Mouse (Mus musculus) cerebellum, adult 11-12 months (tissue): Measurements from ENCODE around the gene Ncs1.

Source experiments
- DNase-seq: peaks from one replicate; pipeline ENCODE4 v3.0.0; 2022

Gene Ncs1

DNA sequence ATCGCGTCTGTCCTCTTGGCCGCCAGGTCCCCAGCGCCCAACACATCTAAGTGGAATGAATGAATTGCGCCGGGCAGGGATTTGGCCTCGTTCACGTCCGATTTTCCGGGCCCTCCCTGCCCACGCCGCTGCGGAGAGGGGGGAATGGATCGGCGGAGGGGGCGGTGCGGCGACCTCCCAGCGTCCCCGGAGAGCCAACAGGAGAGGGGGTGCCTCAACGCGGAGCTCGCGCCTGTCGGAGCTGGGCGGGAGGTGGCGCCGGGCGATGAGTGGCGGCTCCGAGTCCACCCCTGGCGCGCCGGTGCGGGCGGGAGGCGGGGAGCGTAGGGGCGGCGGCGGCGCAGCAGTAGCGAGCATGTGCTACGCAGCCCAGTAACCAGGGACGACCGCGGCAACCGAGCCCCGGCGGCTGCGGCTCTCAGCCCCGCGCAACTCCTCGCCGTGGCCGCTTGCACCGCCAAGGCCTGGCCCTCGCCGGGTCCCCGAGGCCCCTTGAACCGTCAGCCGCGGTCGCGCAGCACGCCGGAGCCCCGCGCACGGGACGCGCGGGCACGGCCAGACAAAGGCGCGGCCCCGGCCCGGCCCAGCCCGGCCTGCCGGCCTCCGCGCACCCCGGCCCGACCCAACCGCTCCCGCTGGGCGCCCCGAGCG lies at the start of gene Ncs1:
Ncs1 (plus strand) TSS at position 333 of the 651 bp plus-strand sequence.
- DNase-seq = peak; percentile 84

DNA sequence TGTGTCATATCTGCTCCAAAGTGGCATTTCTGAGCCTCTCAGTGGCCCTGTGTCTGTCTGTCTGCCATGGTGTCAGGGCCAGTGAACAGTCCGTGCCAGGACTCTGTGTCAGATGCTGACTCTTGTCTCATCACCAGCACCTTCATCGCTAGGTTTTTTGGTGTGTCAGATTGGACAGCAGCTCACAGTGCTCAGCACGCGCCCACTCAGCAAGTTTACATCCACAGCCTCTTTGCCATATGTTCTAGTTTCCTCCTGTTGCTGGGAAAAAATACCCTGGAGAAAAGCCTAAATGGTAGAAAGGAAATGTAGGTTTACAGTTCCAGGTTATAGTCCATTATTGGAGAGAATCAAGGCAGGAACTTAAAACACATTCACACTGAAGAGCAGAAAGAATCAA lies 47.0 kb upstream of the Ncs1 start:
- DNase-seq = no peak

DNA sequence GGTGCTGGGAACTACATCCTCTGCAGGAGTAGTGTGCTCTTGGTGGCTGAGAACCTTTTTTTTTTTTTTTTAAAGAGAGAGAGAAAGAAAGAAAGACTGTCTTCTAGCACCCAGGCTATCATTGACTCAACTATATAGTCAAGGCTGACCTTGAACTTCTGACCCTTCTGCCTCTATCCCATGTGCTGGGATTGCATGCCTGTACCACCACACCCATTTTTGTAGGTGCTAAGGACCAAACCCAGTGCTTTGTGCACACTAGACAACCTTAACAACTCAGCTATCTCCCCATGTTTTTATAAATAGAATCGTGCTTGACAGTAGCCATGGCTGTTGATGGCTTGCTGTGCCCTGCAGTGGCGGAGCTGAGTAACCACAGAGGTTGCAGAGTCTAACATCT lies 45.6 kb upstream of the Ncs1 start:
- DNase-seq = no peak

DNA sequence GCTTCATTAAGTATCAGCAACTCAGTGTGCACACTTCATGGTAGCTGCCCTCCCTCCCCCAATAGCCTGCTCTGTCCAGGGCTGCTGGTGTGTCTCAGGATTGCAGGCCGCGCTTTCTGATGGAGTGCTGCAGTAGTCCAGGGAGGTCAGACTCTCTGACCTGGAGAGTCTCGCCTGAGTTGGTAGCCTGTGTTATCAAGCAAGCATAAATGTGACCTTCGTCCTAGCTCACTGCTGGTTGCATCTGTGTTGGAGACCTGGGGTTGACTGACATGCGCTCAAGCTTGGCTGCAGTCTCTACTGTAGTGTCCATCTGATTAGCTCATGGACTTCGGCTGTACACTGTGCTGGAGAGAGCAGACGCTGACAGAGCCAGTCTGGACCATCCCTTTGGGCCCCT lies 43.8 kb upstream of the Ncs1 start:
- no peak for DNase-seq

DNA sequence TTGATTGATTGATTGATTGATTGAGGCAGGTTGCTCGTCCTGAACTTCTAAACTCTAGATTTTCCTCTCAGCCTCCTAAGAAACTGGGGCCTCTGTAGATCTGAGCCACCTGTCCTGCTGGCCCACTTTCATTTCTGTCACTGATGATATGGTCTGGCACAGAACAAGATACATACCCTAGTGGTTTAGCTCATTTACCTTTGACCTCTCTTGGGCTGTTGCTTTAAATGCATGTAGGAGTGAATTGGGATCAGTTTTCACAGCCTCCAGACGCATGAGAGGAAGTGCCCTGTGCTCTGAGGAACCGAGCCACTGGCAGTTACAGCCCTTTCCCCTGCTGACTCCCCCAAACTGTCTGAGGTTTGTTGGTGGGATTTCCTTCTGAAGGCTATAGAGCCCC lies 43.3 kb upstream of the Ncs1 start:
- DNase-seq = no peak

DNA sequence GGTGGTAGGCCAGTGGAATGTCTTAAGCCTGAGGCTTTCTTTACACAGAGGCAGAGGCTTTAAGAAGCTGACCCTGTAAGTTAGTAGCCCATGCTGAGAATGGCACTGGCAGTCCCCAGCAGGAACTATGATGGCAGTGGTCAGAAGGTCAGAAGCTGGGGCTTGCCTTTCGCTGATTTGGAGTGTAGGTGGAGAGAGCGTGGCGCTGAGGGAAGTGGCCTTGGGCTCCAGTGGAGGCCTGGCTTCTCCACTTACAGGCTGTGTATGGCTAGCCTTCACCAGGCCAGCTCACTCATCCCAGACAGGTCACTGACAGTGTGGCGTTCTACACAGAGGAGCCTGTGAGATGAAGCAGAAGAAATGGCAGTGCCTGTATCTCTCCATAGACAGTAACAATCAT lies 42.7 kb upstream of the Ncs1 start:
- DNase-seq = no peak

DNA sequence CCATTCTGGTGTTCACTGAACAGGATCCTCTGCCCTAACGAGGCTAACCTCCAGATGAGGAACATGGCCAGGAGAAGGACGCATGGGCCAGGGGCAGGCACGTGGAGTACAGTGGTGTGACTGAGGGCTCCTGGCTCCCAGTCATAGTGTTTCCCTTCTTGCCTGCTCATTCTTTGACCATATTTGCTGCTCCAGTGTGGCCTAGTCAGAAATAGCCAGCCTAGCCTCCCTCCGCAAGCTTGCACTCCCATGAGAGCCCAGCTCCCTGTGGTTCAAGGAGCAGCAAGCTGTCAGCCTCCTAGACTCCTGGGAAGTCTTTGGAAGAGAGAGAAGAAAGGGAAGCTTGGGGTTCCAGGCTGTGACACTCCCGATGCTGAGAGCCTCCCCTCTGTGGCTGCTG lies 40.9 kb upstream of the Ncs1 start:
- no peak for DNase-seq

DNA sequence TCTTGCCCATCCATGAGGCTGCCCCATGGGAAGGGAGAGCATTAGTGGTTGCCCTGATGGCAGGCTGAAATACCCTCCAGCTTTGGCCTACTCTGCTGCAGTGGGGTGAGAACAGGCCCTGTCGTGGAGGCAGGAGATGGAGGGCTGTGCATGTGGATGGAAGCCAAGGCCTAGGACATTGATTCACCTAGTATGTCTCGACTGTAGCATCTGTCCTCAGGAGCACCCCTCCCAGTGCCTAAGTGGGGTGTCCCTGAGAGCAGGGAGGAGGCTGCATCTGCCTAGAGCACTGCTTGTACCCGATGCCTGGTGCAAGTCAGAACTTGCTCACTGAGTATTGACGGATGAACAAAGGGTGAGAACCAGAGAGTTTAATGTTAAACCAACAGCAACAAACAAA lies 39.4 kb upstream of the Ncs1 start:
- no peak for DNase-seq

DNA sequence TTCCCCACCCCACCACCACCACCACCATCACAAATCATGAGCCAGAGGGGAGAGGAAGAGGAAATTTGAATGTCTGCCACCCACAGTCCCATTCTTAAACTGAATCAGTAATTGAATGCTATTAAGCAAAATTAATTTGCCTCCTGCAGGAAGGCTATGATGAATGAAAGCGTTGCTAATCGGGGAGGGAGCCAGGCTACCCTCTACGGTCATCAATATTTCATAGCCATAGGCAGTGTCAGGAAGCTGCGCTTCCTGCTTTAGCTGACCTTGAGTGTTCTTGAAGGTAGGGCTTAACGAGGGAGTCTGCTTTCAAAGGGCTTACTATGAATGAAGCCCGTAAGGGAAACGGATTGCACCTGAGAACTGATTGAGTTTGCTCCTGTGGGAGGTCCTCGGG lies 38.7 kb upstream of the Ncs1 start:
- no peak for DNase-seq

DNA sequence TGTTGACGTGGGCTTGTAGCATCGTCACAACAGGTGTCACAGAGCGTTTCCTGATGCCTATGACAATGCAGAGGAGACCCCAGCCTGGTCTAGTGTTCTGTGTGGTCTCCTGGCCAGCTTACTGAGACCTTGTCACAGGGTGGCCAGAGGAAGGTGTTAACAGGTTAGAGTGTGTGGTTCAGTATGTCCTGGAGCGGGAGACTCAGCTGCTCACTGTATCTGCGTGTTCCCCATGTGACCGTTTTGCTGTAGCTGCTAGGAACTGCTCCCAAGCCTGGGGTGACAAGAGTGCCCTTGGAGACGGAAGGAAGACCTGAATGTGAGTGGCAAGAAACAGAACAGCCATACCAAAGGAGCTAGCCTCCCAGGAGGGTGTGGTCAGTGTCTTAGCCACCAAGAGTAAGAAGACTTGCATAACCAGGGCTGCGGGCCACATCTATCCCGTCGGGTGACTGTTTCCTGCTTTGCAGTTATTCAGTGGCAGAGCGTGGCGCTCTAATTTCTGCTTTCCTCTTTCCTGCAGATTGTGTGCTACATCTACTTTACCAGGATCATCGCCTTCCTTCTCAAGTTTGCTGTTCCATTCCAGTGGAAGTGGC lies 37.0 kb upstream of the Ncs1 start:
- DNase-seq = no peak

DNA sequence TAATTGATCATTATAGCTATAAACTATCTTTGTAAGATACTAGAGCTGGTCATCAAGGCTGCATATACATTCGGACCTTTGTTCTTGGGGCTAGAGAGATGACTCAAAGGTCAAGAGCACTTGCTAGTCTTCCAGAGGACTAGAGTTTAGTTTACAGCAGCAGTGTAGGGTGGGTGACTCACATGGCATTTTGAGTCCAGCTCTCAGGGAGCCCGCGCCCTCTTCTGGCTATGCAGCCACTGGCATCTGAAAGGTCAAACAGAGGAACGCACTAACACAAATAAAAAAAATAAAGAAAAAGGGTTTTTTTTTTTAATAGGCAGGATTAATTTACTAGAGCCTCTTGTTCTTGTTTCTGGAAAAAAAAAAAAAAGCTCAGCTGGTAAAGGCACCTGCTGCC lies 36.1 kb upstream of the Ncs1 start:
- DNase-seq = no peak

DNA sequence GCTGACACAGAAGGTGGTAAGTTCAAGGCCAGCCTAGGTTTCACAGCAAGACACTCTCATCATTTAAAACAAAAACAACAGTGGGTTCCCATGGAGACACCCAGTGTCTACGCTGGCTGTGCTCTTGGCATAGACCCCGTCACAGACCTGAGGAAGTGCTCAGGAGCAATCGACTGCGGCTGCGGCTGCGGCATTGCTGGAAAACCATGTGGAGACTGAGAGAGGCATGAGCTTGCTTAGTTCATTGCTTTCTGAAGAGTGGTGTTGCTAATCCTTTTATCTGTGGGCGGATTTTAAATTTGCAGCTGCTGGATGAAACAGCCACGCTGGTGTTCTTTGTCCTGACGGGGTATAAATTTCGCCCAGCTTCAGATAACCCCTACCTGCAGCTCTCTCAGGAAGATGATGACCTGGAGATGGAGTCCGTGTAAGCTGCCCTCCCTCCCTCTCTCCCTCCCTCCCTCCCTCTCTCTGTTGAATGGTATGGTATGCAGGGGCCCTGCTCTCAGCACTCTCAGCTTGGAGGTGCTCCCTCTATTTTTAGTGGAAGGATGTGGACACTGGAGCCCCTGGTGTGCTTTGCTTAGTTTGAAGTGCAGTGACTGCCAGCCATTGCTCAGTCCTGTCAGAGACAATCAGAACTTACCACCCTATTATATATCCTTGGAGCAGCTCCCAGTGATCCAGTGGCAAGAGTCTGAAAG lies 35.3 kb upstream of the Ncs1 start:
- no peak for DNase-seq

DNA sequence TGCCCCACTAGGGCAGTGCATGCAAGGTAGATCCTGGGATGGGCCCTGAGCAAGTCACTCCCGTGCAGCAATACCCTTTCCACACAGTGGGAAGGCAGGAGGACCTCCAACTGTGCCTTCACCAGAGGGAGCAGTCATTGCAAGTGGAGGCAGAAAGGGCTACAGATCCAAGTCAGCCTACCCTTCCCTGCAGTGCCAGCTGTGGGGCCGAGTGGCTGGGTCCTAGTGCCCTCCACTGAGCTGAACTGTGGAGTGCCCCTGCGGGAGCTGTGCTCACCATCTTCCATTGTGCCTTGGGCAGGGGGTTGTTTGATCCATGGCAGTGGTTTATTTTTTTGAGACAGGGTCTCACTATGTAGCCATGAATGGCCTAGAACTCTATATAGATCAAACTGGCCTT lies 34.4 kb upstream of the Ncs1 start:
- no peak for DNase-seq

DNA sequence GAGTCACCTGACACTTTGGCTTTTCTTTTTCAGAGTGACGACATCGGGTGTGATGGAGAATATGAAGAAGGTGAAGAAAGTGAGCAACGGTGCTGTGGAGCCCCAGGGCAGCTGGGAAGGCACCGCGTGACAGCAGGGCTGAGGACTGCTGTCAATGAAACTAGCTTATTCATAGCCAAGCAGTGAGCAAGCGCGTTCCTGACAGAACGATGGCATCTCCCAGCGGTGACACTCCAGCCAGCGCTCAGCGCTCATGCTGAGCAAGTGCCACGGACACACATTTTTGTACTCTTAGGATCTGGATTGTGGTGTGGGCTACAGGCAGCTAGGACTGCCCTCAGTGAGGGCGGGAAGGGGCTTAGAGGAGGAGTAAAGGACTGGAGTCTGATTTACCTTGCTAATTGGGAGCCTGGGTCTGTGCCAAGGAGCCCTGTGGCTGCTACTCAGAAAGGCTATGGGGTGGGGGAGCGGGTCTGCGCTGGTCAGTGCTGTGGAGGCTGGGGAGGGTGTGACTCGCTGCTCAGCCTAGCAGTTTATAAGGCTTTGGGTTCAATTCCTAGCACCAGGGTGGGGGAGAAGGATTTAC lies 31.3 kb upstream of the Ncs1 start:
- no peak for DNase-seq

DNA sequence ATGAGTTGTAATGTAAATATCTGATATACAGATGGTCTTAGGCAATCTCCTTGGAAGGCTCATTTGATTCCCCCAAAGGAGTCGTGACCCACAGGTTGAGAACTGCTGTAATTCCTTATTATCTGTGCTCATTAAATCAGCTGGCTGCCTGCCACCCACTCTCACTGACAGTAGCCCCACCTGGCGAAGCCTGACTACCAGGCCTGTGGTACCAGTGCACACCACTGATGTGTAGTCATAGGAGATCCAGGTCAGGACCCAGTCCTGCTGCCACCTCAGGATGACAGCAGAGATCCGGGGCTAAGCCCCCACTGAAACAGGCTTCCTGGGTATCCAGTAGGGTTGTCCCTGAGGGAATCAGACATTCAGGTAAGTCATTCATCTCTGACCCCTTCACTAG lies 27.0 kb upstream of the Ncs1 start:
- no peak for DNase-seq

DNA sequence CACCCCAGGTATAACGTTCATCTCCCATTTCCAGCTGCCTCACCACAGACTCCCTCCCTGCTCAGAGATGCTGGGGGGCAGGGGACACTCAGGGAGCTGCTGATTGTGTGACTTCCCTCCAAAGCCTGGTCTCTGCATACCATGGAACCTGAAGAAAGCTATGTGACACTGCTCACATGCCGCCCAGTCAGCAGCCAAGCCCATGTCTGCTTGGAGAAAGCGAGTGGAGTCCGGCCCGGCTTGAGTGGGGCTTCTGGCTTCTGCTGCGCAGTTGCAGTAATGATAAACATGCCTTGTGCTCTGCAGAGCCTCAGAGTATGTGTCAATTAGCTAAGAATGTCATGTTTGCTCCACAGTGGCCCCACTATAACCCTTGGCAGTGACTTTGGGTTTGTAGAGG lies 26.2 kb upstream of the Ncs1 start:
- no peak for DNase-seq

DNA sequence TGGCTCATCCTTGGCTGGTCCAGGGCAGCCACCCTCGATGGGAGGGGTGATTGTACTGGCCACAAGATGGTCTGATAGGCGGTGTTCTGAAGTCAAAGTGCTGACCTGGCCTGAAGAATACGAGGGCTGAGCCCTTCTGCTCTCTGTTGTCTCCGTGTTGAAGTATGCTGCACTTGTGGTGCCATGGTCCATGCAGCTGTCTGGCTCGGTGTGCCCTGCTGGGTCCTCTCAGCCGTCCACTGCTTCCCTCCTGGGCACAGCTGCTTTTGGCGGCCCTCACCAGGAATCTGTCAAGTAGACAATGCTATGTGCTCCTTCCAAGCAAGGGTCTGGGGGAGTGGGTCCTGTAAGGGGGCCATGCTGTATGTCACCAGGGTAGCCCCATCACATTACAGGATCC lies 24.8 kb upstream of the Ncs1 start:
- no peak for DNase-seq

DNA sequence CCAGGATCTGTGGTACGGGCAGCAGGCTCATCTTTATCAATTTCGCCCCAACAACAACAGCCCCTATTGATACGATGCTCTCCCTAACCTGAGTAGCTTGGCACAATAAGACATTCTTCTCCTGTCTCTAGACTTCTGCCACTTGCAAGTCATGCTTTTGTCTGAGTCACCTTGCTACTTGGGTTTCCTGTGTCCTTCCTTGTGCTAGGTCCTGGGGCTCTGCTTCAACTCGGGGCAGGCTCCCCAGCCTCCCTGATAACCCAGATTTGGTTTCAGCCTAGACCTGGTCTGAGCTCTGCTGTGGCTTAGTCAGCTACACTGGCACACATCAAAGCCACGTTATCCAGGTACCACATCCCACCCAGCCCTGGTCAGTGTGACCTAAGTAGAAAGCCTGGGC lies 24.0 kb upstream of the Ncs1 start:
- DNase-seq = no peak

DNA sequence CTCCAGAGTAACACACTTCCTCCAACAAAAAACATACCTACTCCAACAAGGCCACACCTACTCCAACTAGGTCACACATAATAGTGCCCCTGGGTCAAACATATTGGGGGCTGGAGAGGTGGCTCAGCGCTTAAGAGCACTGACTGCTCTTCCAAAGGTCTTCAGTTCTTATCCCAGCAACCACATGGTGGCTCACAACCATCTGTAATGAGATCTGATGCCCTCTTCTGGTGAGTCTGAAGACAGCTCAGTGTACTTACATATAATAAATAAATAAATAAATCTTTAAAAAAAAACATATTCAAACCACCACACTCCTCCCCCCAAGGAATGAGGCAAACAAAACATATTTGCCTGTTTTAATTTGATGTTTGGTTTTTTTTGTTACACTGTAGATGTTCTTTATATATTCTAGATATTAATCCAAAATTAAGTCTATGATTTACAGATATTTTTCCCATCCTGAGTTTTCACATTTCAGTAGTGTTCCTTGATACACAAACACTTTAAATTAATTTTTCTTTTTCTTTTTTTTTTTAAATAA lies 16.8 kb upstream of the Ncs1 start:
- no peak for DNase-seq

DNA sequence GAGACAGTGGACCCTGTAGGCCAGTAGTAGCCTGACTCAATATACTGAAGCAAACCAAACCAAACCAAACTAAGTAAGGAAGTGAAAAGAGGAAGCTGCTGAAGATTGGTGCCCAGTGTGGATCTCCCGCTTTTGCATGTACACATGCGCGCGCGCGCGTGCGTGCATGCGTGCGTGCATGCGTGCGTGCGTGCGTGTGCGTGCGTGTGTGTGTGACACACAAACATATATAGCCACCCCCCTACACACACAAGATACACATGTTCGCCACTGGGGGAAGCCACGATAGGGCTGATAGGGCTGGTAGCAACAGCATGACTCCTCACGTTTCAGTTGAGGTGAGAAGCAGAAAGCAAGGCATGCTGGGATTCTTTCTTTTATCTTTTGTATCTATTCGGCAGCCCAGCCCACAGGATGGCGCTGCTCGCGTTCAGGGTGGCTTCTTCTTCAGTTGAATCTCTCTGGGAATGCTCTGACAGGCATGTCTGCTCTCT lies 6.4 kb upstream of the Ncs1 start:
- DNase-seq = peak; percentile 53

DNA sequence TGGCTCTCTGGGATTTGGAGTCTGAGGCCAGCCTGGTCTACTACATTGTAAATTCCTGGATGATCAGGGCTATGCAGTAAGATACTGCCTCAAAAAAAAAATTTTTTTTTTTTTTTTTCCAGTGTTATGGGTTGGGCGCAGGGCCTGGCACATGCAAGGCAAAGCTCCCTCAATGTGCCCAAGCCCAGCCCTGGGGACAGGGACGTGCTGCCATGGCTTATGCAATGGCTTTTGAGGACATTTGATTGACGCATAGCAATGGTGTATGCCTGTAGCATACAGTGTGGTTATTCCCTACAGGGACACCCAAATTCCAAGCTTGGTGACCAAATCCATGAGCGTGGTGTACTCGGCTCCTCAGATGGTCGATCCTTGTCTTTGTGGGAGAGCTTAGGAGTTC lies 5.8 kb upstream of the Ncs1 start:
- DNase-seq = no peak

DNA sequence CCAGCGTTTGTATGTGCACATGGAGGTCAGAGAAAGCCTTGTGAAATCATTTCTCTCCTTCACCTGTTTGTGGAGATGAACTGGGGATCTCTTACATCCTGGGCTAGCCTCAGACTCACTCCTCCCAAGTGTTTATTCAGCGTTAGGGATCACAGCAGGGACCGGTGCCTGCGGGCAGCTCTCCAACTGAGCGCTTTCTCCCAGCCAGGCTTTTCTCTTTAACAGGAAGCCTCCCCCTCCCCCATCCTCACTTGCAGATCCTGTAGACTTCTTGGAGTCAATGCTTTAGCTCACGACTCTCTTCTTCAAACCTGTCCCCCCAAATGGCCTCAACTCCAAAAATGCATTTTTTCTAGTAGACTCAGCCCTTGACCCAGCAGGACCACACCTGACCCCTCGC lies 4.0 kb upstream of the Ncs1 start:
- no peak for DNase-seq

DNA sequence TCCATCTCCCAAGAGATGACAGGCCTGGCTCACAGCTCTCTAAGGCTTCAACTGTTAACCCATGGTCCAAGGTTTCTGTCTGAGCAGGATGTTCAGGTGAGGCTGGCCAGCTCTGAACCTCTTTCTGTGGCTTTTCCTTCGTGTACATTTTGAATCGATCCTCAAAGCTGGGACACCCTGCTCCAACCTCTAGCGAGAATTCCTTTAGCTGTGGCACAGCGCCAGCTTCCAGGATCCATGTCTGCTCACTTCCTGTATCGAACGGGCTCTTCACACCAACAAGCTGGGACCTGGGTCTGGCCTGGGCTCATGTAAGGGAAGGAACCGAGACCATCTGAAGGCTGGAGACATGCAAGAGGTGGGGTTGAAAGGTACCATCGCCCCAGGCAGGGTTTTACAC lies 1.4 kb upstream of the Ncs1 start:
- DNase-seq = peak; percentile 52

DNA sequence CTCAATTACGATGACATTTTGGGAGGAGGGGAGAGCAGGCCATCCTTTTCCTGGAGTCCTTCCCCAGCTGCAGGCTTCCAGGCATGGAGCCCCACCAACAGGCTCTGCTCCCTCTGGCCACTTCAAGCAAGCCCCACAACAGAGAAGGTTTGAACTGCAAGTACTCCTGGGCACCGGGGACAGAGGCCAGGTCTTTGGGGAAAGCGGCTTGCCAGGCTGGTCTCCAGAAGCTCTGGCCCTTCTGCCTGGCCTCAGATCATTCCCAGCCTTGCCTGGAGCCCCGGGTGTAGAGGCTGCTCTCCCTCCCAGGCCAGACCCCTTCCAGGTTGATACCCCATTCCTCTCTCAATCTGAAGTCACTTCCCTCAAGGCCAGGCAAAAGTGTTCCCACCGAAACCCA lies 572 bp upstream of the Ncs1 start:
- no peak for DNase-seq
